Mouse (Mus musculus) inflammation-experienced regulatory T-cells (primary cell): ENCODE data around the gene Brd1. TPM values are rescaled to one million over a fixed set of nuclear protein-coding genes. Genes with fewer than 3 reads are reported as not detected.

ENCODE experiments used
- polyA plus RNA-seq, 2 experiments: library from polyadenylated mRNA; unstranded; fragments of 100-300 nt; shearing (Covaris generic); gene quantifications; one replicate each; pipeline ENCODE4 v1.2.1; 2017

Brd1 gene
- polyA plus RNA-seq: 10 to 100 TPM; 50.8 to 66.2 TPM

GRCm38 (mm10) chr15:88733834-88734571 lies at the start of gene Brd1:
TSS of gene Brd1 (minus strand) at chr15:88734233.

GRCm38 (mm10) chr15:88751564-88752402 lies 17.8 kb upstream of the Brd1 start, which contains the start of gene Zbed4:
TSS of gene Zbed4 (plus strand) at chr15:88751660.

Other genes with a start within 250 kb of the Brd1 start
- gene Zdhhc25, start 133.9 kb downstream of the Brd1 start, polyA plus RNA-seq: 1 to 10 TPM in 1 of 2 experiments, under 1 TPM in 1; 0.11 to 1.2 TPM
- gene Zbed4, start 17.4 kb upstream of the Brd1 start, polyA plus RNA-seq: 1 to 10 TPM; 5.4 to 6.4 TPM
- gene Alg12, start 85.1 kb upstream of the Brd1 start, polyA plus RNA-seq: 10 to 100 TPM in 1 of 2 experiments, 1 to 10 TPM in 1; 6.7 to 16.3 TPM
- gene Creld2, start 85.4 kb upstream of the Brd1 start, polyA plus RNA-seq: 10 to 100 TPM; 55.1 to 56.0 TPM
- gene Pim3, start 128.0 kb upstream of the Brd1 start, polyA plus RNA-seq: 10 to 100 TPM; 29.1 to 35.7 TPM
- not detected for gene Ttll8, start 220.2 kb upstream of the Brd1 start, polyA plus RNA-seq
- gene Mlc1, start 244.8 kb upstream of the Brd1 start, polyA plus RNA-seq: under 1 TPM in 1 of 2 experiments, not detected in 1; 0.18 TPM
- under 1 TPM; 0.13 to 0.84 TPM for gene Mov10l1, start 248.7 kb upstream of the Brd1 start, polyA plus RNA-seq